Mouse (Mus musculus): ENCODE measurements at regions not wholly inside any gene's neighbourhood (a gene's known extent, or its start where the extent isn't known, plus 50 kb on each side); places are given as distances from the start of the nearest gene placed in this dataset.
"Not testable (repeated sequence)": the region's sequence is repeated elsewhere in the genome, so short reads cannot be mapped to it uniquely, and the experiment has no call there.

DNA sequence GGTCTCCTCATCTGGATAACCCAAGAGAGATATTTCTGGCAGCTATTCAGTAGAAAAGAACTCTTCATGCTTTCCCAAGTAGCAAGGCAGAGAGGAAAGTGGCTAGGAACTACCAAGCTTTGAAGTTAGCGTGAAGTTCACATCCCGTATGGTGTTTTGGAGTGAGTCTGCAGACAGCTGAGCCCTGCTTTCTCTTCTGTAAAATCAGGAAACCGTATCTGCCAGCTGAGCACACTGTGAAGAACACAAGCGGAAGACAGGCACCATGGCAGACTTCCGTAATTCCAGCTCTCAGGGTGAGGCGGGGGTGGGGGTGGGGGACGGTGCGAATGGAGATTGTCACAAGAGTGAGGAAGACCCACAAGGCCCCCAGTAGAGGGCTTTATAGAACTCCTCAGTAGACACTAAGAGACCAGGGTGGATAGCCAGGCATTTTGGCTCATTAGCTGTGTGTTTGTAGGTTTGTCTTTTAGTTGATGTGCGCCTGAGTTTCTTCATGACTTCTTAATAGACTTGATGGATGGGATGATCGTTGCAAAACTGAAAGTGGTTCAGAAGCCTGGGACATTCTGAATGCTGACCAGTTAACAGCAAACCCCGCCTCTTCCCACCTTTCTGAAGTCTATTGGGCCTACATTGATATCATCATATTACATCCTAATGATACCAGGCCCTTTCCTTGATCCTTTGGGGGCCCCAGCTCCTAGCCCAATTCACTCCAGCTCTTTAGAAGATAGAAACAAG is 287.4 kb downstream of the 4933412E24Rik start:
- WGBS, result 77% methylated on average over 11 of the region's 11 CpGs
- H3K4me1 ChIP-seq, result no peaks in the 10 kb centered on the region
- no peak overlapping the region for H3K27ac ChIP-seq
- H3K9ac ChIP-seq, result no peak overlapping the region
- no peaks in the 10 kb centered on the region for H3K36me3 ChIP-seq
- H3K27me3 ChIP-seq, result no peaks in the 10 kb centered on the region; the same call in 1 of the 2 replicates
- no peak for ATAC-seq (ENCODE audit: insufficient number of reproducible peaks, insufficient read depth, low FRiP score, low TSS enrichment, low read depth)
- no peak overlapping the region for H3K4me3 ChIP-seq
- H3K4me2 ChIP-seq, result no peak overlapping the region
- H3K9me3 ChIP-seq, result no peaks in the 10 kb centered on the region

DNA sequence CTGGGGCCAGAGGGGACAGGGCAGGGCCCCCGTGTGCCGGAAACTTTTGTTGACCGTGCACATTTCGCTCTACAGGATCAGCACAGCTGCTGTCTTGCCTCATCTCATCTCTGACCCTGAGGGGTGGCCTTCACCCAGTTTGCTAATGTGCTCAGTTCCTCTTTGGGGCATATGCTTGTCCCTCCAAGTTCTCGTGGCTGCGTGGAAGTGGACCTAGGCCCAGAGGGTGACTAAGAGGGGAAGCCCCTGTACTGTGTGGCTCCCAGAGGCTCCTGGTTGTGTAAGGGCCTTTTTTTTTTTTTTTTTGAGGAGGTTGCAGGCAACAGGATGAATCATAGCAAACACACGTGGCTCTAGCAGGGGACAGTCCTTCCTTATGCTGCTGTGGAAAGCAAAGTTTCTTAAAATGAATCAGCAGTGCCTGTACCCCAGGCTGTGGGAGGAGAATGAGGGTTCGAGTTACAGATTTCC is 288.2 kb downstream of the 4933412E24Rik start:
- H3K4me1 ChIP-seq, result no peaks in the 10 kb centered on the region
- H3K27ac ChIP-seq, result no peak overlapping the region
- ATAC-seq (ENCODE audit: insufficient number of reproducible peaks, insufficient read depth, low FRiP score, low TSS enrichment, low read depth), result no peak; the same call in 1 of the 2 replicates

DNA sequence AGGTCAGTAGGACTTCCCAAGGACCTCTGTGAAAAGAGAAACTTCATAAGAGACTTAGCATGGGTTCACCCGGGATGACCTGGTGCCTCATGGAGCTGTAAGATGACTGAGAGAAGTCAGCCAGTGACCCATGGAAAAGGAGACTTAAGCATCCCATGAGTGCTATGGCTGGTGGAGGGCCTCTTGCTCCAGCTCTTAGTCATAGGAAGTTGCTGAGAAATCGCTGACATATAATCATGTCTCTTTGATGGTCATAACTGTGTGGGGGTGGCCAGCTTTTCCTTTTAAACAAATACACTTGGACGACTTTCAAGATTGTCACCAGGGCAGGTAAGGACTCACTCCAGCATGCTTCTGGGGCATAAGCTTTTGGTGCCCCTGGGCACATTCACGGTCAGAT is 290.5 kb downstream of the 4933412E24Rik start:
- no peaks in the 10 kb centered on the region for H3K4me1 ChIP-seq
- 85% methylated on average over 4 of the region's 4 CpGs for WGBS
- no peak overlapping the region for H3K4me2 ChIP-seq
- no peak for ATAC-seq (ENCODE audit: insufficient number of reproducible peaks, insufficient read depth, low FRiP score, low TSS enrichment, low read depth)
- H3K36me3 ChIP-seq, result no peaks in the 10 kb centered on the region
- H3K27ac ChIP-seq, result no peak overlapping the region
- H3K4me3 ChIP-seq, result no peak overlapping the region
- no peak overlapping the region for H3K9ac ChIP-seq
- no peaks in the 10 kb centered on the region for H3K9me3 ChIP-seq
- no peaks in the 10 kb centered on the region for H3K27me3 ChIP-seq

More for the DNA sequence above, 288.2 kb downstream of the 4933412E24Rik start:
- H3K9me3 ChIP-seq, result no peaks in the 10 kb centered on the region
- no peak overlapping the region for H3K4me2 ChIP-seq
- no peaks in the 10 kb centered on the region for H3K36me3 ChIP-seq
- no peak overlapping the region for H3K9ac ChIP-seq
- no peaks in the 10 kb centered on the region; the same call in 1 of the 2 replicates for H3K27me3 ChIP-seq
- whole genome bisulfite sequencing, result 65% methylated on average over 8 of the region's 8 CpGs
- no peak overlapping the region for H3K4me3 ChIP-seq

DNA sequence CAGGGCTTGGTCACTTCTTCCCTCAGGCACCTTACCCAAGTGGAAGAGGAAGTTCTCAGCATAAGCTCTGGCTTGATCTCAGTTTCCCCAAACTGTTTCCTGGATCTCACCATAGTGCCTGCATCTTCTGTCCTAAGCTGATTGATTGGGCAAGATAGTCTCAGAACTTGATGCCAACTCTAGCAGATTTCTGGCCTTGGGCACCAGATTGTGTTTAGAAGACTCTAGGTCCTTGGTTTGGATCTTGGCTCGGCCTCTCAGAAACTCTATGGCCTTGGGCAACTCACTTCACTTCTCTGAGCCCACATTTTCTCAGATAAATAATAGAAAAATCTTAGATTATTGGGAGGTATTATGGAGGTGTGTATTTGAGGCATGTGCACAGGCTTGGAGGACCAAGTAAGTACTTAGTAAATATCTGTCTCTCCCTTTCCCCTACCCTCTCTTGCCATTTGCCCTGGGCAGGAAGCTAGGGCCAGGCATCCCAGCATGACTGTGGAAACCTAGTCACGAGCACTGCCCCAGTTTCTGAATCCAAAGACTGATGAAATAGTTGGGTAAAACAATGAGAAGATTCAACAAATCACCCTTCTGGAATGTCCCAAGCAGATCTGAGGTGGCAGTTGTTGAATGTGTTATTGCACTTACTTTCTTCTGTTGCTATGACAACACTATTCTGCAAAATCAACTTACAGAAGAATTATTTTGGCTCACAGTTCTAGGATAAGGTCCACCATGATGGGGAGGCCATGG is 293.6 kb downstream of the 4933412E24Rik start:
- Histone ChIP-seq H3K27me3 (no peaks in the 10 kb centered on the region), H3K4me3 (no peak overlapping the region), H3K36me3 (no peaks in the 10 kb centered on the region), H3K4me2 (no peak overlapping the region), H3K27ac (no peak overlapping the region), H3K9ac (no peak overlapping the region), H3K9me3 (no peaks in the 10 kb centered on the region), H3K4me1 (no peaks in the 10 kb centered on the region)
- ATAC-seq (ENCODE audit: insufficient number of reproducible peaks, insufficient read depth, low FRiP score, low TSS enrichment, low read depth), result no peak
- 86% methylated on average over 2 of the region's 2 CpGs for WGBS

DNA sequence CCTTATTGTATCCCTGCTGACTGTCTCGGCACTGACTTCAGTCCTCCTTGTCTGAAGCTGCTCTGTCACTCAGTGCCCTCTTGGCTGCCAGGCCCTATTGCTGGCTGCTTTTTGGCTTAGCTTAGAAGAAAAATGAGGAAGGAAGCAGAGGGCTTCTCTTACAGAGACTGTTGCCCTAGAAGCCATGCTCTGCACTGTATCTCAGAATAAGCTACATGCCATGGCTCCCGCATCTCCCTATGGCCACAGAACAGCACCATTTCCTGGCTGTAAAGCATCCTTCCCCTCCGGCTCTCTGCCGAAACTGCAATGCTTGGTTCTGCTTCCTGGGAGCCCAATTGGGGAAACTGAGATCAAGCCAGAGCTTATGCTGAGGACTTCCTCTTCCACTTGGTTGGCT is 295.0 kb downstream of the 4933412E24Rik start:
- Histone ChIP-seq H3K4me3 (no peak overlapping the region), H3K4me2 (no peak overlapping the region), H3K27me3 (no peaks in the 10 kb centered on the region), H3K27ac (no peak overlapping the region), H3K9me3 (no peaks in the 10 kb centered on the region), H3K4me1 (no peaks in the 10 kb centered on the region), H3K9ac (no peak overlapping the region), H3K36me3 (no peaks in the 10 kb centered on the region)
- no peak for ATAC-seq (ENCODE audit: insufficient number of reproducible peaks, insufficient read depth, low FRiP score, low TSS enrichment, low read depth)
- WGBS, result 80% methylated on average over 4 of the region's 4 CpGs

DNA sequence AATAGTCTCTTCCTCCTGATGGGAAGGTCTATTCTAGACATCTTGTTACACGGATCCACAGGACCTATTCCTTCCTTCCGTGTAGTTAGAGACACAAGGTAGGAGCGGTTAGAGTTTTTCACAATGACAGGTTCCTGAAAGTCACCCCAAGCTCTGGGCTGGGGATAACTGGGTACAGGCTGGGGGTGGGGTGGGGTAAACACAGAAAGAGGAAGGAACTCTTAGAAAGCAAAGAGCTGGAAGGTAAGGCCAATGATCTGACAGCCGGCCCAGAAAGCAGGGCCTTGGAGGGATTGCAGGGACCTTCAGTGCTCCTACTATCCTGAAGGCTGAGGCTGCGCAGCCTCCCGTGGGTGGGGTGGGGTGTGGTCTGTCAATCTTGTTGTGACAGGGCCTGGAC is 295.4 kb downstream of the 4933412E24Rik start:
- Histone ChIP-seq H3K4me3 (no peak overlapping the region), H3K9me3 (no peaks in the 10 kb centered on the region), H3K36me3 (no peaks in the 10 kb centered on the region), H3K4me1 (no peaks in the 10 kb centered on the region), H3K9ac (no peak overlapping the region), H3K27ac (no peak overlapping the region), H3K27me3 (no peaks in the 10 kb centered on the region), H3K4me2 (no peak overlapping the region)
- no peak for ATAC-seq (ENCODE audit: insufficient number of reproducible peaks, insufficient read depth, low FRiP score, low TSS enrichment, low read depth)
- 77% methylated on average over 6 of the region's 6 CpGs for WGBS

DNA sequence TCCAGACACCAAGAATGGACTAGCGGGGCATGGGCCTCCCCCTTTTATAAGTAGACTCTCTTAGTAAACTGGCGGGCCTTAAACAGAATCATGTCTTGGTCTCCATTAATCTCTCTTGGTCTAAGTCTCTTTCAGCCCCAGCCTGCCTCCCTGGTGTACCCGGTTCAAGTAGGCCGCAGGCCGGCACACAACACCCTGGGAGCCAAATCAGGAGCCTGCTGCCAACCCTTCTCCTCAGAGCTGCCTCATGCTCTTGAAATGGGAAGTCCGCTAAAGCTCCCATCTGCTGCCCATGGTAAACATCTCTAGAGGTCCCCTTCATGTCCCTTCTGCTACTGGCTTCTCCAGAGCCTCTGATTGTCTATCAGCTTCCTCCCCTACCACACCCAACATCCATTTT is 296.3 kb downstream of the 4933412E24Rik start:
- 89% methylated on average over 6 of the region's 6 CpGs for WGBS
- no peaks in the 10 kb centered on the region for H3K9me3 ChIP-seq
- H3K4me3 ChIP-seq, result no peak overlapping the region
- no peak overlapping the region for H3K27ac ChIP-seq
- H3K4me2 ChIP-seq, result no peak overlapping the region
- no peaks in the 10 kb centered on the region for H3K4me1 ChIP-seq
- ATAC-seq (ENCODE audit: insufficient number of reproducible peaks, insufficient read depth, low FRiP score, low TSS enrichment, low read depth), result no peak
- no peaks in the 10 kb centered on the region for H3K27me3 ChIP-seq
- H3K9ac ChIP-seq, result no peak overlapping the region
- H3K36me3 ChIP-seq, result no peaks in the 10 kb centered on the region

DNA sequence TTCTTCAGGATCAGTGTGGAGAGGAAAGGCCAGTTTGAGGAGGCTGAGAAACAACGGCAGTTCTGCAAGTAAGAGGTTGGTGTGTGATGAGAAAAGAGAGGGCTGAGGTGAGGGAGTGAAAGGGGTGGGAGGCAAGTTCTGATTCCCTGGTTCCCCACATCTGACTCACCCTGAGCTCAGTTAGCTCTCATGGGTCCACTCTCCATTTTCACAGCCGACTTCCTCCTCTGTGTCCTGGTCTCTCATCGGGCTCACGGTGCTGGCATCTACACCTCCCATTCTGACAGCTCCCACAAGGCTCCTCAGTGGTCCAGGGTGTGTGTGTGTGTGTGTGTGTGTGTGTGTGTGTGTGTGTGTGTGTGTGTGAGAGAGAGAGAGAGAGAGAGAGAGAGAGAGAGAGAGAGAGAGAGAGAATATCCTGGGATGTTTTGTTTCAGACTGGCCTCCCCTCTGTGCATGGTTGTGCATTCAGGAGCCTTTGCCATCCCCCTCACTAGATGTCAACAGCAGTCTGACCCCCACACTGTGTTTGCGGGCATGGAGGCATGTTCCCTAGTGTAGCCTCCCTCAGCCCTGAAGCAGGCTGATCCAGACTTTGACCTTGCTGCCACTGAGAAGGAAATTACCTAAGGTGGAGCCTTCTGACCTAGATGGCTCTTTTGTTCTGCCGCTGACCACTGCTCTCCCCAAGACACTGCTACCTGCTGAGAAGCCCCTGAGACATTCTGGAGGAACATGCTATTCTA is 296.9 kb downstream of the 4933412E24Rik start:
- WGBS, result 76% methylated on average over 6 of the region's 6 CpGs

DNA sequence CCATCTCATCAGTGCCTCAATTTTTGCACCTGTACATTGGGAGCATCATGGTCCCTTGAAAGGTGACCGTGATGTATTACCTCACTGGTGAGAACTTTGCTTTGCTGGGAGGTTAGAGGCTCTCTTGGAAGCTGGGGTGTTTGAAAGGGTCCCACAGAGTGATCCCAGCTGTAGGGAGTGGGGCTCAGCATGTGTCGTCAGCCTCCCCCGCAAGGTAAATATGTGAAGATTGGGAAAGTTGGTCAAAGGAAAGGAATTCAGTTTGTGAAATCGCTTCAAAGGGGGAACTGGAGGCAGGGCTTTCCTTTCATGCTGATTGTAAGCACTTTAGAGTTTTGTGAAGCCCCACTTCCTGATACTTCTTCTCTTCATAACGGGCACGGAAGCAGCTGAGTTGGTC is 299.5 kb downstream of the 4933412E24Rik start:
- Histone ChIP-seq H3K27me3 (no peaks in the 10 kb centered on the region), H3K4me2 (no peak overlapping the region), H3K4me1 (peaks cover 11% of the 10 kb centered on the region), H3K36me3 (no peaks in the 10 kb centered on the region), H3K9ac (no peak overlapping the region), H3K9me3 (no peaks in the 10 kb centered on the region), H3K27ac (no peak overlapping the region), H3K4me3 (no peak overlapping the region)
- WGBS, result 76% methylated on average over 6 of the region's 6 CpGs
- no peak for ATAC-seq (ENCODE audit: insufficient number of reproducible peaks, insufficient read depth, low FRiP score, low TSS enrichment, low read depth)

More for the DNA sequence above, 296.9 kb downstream of the 4933412E24Rik start:
- not testable (repeated sequence) for H3K27ac ChIP-seq; H3K9ac ChIP-seq; ATAC-seq (ENCODE audit: insufficient number of reproducible peaks, insufficient read depth, low FRiP score, low TSS enrichment, low read depth); H3K4me2 ChIP-seq; H3K4me3 ChIP-seq; H3K36me3 ChIP-seq; H3K4me1 ChIP-seq; H3K27me3 ChIP-seq; H3K9me3 ChIP-seq

DNA sequence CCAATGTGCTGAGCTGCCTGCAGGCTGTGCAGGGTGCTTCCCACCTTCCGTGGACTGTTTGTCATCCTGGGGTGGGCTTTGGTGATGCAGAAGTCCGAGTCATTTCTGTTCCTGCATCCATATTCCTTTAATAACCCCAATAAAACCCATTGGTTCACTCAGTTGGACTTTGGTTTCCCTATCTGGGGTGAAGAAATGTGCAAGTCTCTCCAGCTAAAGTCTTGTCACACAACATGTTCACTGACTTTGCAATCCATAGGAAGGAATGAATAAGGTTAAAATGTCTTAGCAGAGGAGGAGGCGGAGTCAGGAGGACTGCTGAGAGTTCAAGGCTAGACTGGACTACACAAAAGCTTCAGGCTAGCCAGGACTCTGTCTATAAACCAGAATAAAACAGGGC is 300.5 kb downstream of the 4933412E24Rik start:
- ATAC-seq (ENCODE audit: insufficient number of reproducible peaks, insufficient read depth, low FRiP score, low TSS enrichment, low read depth), result no peak
- 84% methylated on average over 3 of the region's 3 CpGs for WGBS

DNA sequence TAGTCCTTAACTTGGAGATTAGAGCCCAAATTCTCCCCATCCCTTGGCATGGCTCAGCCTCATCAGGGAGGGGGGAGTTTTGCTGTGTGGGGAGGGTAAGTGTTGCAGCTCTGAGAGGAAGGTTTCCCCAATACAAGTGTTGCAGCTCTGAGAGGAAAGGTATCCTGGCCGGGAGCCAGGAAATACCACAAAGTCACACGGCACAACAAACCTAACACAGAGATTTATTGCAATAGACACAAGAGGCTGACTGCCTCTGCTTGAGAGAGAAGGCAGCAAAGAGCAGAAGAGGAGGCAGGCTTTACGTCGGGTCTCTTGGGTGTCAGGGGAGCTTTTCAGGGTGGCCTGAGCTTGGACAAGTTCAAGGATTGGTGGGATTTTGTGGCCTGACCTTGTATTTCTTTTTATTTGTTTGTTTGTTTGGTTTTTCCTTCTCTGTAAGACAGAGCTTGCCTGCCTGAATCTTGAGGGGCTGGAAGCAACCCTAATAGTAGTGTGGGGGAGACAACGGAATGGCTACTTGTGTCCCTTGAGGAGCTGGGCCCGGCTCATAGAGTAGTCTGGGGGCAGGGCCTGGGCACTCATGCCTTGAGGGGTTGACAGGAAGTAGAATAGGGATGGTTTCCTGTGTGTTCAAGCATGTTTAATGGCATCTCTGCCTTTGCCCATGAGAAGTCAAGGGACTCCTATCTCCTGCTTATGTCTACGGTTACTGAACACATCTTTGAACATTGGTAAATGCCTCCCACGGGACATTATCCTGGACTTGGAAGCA is 302.3 kb downstream of the 4933412E24Rik start:
- no peak for ATAC-seq (ENCODE audit: insufficient number of reproducible peaks, insufficient read depth, low FRiP score, low TSS enrichment, low read depth)
- Histone ChIP-seq H3K4me1 (peaks cover 11% of the 10 kb centered on the region), H3K9ac (no peak overlapping the region), H3K36me3 (no peaks in the 10 kb centered on the region), H3K4me2 (no peak overlapping the region), H3K4me3 (no peak overlapping the region), H3K9me3 (no peaks in the 10 kb centered on the region), H3K27ac (no peak overlapping the region), H3K27me3 (no peaks in the 10 kb centered on the region)
- WGBS, result 66% methylated on average over 8 of the region's 8 CpGs

More for the DNA sequence above, 300.5 kb downstream of the 4933412E24Rik start:
- no peak overlapping the region for H3K4me2 ChIP-seq
- H3K36me3 ChIP-seq, result no peaks in the 10 kb centered on the region
- no peaks in the 10 kb centered on the region for H3K27me3 ChIP-seq
- H3K9ac ChIP-seq, result no peak overlapping the region
- H3K4me1 ChIP-seq, result peaks cover 11% of the 10 kb centered on the region
- H3K27ac ChIP-seq, result no peak overlapping the region
- no peaks in the 10 kb centered on the region for H3K9me3 ChIP-seq
- no peak overlapping the region for H3K4me3 ChIP-seq

Data from embryonic facial prominence, embryonic 13.5 days (tissue).